Mouse (Mus musculus): ENCODE data around the gene Eci2. TPM values are rescaled to one million over a fixed set of nuclear protein-coding genes. Genes with fewer than 3 reads are reported as not detected.
A peak's percentile ranks its signal among the peaks of the same experiment; 100 is the strongest.

Gene Eci2
- polyA plus RNA-seq (2011; ENCODE audit: insufficient read depth, insufficient read length, low replicate concordance, missing spikeins) = 24.4 and 26.8 TPM in 2 replicates

- TF ChIP-seq CTCF (IDR thresholded peaks at IDR 0.05; ENCODE audit: control insufficient read depth, insufficient read depth, low read length) (peak; percentile 46; the same call in 1 of the 2 replicates), POLR2A (IDR thresholded peaks at IDR 0.05; ENCODE audit: borderline replicate concordance, control insufficient read depth, low read depth, low read length) (no peak)
- H3K4me3 ChIP-seq (replicated peaks; ENCODE audit: control insufficient read depth, low read depth, low read length) = no peak within 1 kb of the TSS
- WGBS = 1% methylated on average over 6 of the region's 6 CpGs
- no peaks in the 10 kb centered on the region; the same call in 1 of the 2 replicates for H3K4me1 ChIP-seq (ENCODE audit: control insufficient read depth, insufficient read depth, low read length)
- H3K27ac ChIP-seq (ENCODE audit: control insufficient read depth, insufficient read depth, low read depth, low read length, poor library complexity) = no peak within 1 kb of the TSS
Measured at GRCm38 (mm10) chr13:35026879-35027278, at the start of gene Eci2. TSS of gene Eci2 (minus strand) at chr13:35027096.

- Histone ChIP-seq H3K27ac (ENCODE audit: control insufficient read depth, insufficient read depth, low read depth, low read length, poor library complexity) (no peak overlapping the region), H3K4me3 (replicated peaks; ENCODE audit: control insufficient read depth, low read depth, low read length) (no peak overlapping the region), H3K4me1 (ENCODE audit: control insufficient read depth, insufficient read depth, low read length) (no peaks in the 10 kb centered on the region)
- WGBS = 53% methylated on average over 1 of the region's 1 CpGs
- no peak for TF ChIP-seq POLR2A (IDR thresholded peaks at IDR 0.05; ENCODE audit: borderline replicate concordance, control insufficient read depth, low read depth, low read length)
- TF ChIP-seq CTCF (IDR thresholded peaks at IDR 0.05; ENCODE audit: control insufficient read depth, insufficient read depth, low read length) = no peak
Measured at GRCm38 (mm10) chr13:35074862-35075261, 48.0 kb upstream of the Eci2 start.

GRCm38 (mm10) chr13:35070485-35071472, 43.9 kb upstream of the Eci2 start:
- Histone ChIP-seq H3K27ac (ENCODE audit: control insufficient read depth, insufficient read depth, low read depth, low read length, poor library complexity) (no peak overlapping the region), H3K4me1 (ENCODE audit: control insufficient read depth, insufficient read depth, low read length) (no peaks in the 10 kb centered on the region), H3K4me3 (replicated peaks; ENCODE audit: control insufficient read depth, low read depth, low read length) (no peak overlapping the region)
- 81% methylated on average over 9 of the region's 9 CpGs for WGBS
- TF ChIP-seq POLR2A (IDR thresholded peaks at IDR 0.05; ENCODE audit: borderline replicate concordance, control insufficient read depth, low read depth, low read length) = no peak
- no peak for TF ChIP-seq CTCF (IDR thresholded peaks at IDR 0.05; ENCODE audit: control insufficient read depth, insufficient read depth, low read length)

- H3K4me1 ChIP-seq (ENCODE audit: control insufficient read depth, insufficient read depth, low read length) = no peaks in the 10 kb centered on the region
- no peak overlapping the region for H3K4me3 ChIP-seq (replicated peaks; ENCODE audit: control insufficient read depth, low read depth, low read length)
- H3K27ac ChIP-seq (ENCODE audit: control insufficient read depth, insufficient read depth, low read depth, low read length, poor library complexity) = no peak overlapping the region
- no peak for TF ChIP-seq POLR2A (IDR thresholded peaks at IDR 0.05; ENCODE audit: borderline replicate concordance, control insufficient read depth, low read depth, low read length)
- no peak for TF ChIP-seq CTCF (IDR thresholded peaks at IDR 0.05; ENCODE audit: control insufficient read depth, insufficient read depth, low read length)
- WGBS = 79% methylated on average over 2 of the region's 2 CpGs
Measured at GRCm38 (mm10) chr13:35067084-35067483, 40.2 kb upstream of the Eci2 start.

GRCm38 (mm10) chr13:35066033-35066432, 39.1 kb upstream of the Eci2 start:
- 56% methylated on average over 2 of the region's 2 CpGs for WGBS
- no peaks in the 10 kb centered on the region for H3K4me1 ChIP-seq (ENCODE audit: control insufficient read depth, insufficient read depth, low read length)
- TF ChIP-seq POLR2A (IDR thresholded peaks at IDR 0.05; ENCODE audit: borderline replicate concordance, control insufficient read depth, low read depth, low read length) = no peak
- no peak for TF ChIP-seq CTCF (IDR thresholded peaks at IDR 0.05; ENCODE audit: control insufficient read depth, insufficient read depth, low read length)
- H3K4me3 ChIP-seq (replicated peaks; ENCODE audit: control insufficient read depth, low read depth, low read length) = no peak overlapping the region
- H3K27ac ChIP-seq (ENCODE audit: control insufficient read depth, insufficient read depth, low read depth, low read length, poor library complexity) = no peak overlapping the region

- WGBS = 74% methylated on average over 4 of the region's 4 CpGs
- Histone ChIP-seq H3K4me3 (replicated peaks; ENCODE audit: control insufficient read depth, low read depth, low read length) (no peak overlapping the region), H3K4me1 (ENCODE audit: control insufficient read depth, insufficient read depth, low read length) (no peaks in the 10 kb centered on the region), H3K27ac (ENCODE audit: control insufficient read depth, insufficient read depth, low read depth, low read length, poor library complexity) (no peak overlapping the region)
- no peak for TF ChIP-seq CTCF (IDR thresholded peaks at IDR 0.05; ENCODE audit: control insufficient read depth, insufficient read depth, low read length)
- no peak for TF ChIP-seq POLR2A (IDR thresholded peaks at IDR 0.05; ENCODE audit: borderline replicate concordance, control insufficient read depth, low read depth, low read length)
Measured at GRCm38 (mm10) chr13:35064381-35064780, 37.5 kb upstream of the Eci2 start.

GRCm38 (mm10) chr13:35058145-35058544, 31.2 kb upstream of the Eci2 start:
- H3K4me1 ChIP-seq (ENCODE audit: control insufficient read depth, insufficient read depth, low read length) = no peaks in the 10 kb centered on the region
- H3K27ac ChIP-seq (ENCODE audit: control insufficient read depth, insufficient read depth, low read depth, low read length, poor library complexity) = no peak overlapping the region
- TF ChIP-seq POLR2A (IDR thresholded peaks at IDR 0.05; ENCODE audit: borderline replicate concordance, control insufficient read depth, low read depth, low read length) = no peak
- no peak for TF ChIP-seq CTCF (IDR thresholded peaks at IDR 0.05; ENCODE audit: control insufficient read depth, insufficient read depth, low read length)
- 39% methylated on average over 5 of the region's 5 CpGs for WGBS
- H3K4me3 ChIP-seq (replicated peaks; ENCODE audit: control insufficient read depth, low read depth, low read length) = no peak overlapping the region

GRCm38 (mm10) chr13:35036486-35036885, 9.6 kb upstream of the Eci2 start:
- TF ChIP-seq POLR2A (IDR thresholded peaks at IDR 0.05; ENCODE audit: borderline replicate concordance, control insufficient read depth, low read depth, low read length) (no peak), CTCF (IDR thresholded peaks at IDR 0.05; ENCODE audit: control insufficient read depth, insufficient read depth, low read length) (no peak)
- Histone ChIP-seq H3K27ac (ENCODE audit: control insufficient read depth, insufficient read depth, low read depth, low read length, poor library complexity) (no peak overlapping the region), H3K4me3 (replicated peaks; ENCODE audit: control insufficient read depth, low read depth, low read length) (no peak overlapping the region), H3K4me1 (ENCODE audit: control insufficient read depth, insufficient read depth, low read length) (no peaks in the 10 kb centered on the region)
- WGBS = 80% methylated on average over 5 of the region's 5 CpGs

Data from bone marrow, adult 2 months (tissue).